ENCODE assay signal across 8 mouse cellular contexts in the genomic region with DNA sequence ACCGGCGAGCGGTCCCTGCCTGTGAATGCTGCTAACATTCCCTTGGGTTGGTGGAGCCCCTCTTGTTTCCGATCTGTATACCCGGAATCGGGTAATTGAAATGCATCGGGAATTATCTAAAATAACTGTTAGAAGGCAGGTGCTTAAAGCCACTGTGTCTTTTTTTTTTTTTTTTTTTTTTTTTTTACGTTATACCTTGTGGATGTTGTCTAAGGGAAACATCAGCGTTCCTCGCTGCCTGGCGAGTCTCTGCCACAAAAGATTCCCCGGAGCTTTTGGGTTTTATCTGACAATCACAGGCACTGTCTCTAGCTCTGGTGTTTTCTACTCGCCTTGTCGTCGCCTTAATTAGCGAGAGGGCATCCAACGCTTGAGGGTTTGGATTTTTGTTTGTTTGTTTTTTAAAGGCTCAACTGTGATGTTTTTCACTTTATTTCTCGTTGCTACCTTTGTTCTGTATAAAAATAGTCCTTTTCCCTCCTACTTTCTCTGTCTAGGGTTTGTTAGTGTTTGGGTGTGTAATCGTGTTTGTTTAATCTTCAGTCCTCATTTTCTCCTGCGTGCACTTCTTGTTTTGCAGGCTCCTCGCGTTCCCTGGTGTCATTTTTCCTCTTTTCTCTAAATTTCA. TPM values are rescaled to one million over a fixed set of nuclear protein-coding genes. Genes with fewer than 3 reads are reported as not detected.
DNase-seq lines count a peak whose midpoint lies in the region; ATAC-seq and TF ChIP-seq lines count a peak whose summit lies in the region.

No protein-coding gene starts in this region.

- TF ChIP-seq CTCF in CH12.LX (conservative IDR thresholded peaks at IDR 0.05 in 1 of 2, IDR thresholded peaks at IDR 0.05 in 1 of 2; ENCODE audit: low read depth in 2 of 2, low read length in 2 of 2): no peak
- TF ChIP-seq CTCF in liver, embryonic 14.5 days (IDR thresholded peaks at IDR 0.05; ENCODE audit: low read depth): no peak

- TF ChIP-seq EP300 in CH12.LX (IDR thresholded peaks at IDR 0.05; ENCODE audit: low read length): no peak
- no peak for TF ChIP-seq EP300 in liver, embryonic 14.5 days (IDR thresholded peaks at IDR 0.05; ENCODE audit: low read depth)

- H3K4me3 ChIP-seq in CH12.LX (replicated peaks in 1 of 3; ENCODE audit: low read depth in 2 of 3, low read length in 2 of 3, poor library complexity in 1 of 3): peak overlapping the region; percentile 48 to 77 (median 71)
- peak overlapping the region; percentile 90 for H3K4me3 ChIP-seq in forebrain, embryonic 16.5 days (replicated peaks; ENCODE audit: low read length)
- H3K4me3 ChIP-seq in liver, embryonic 14.5 days (ENCODE audit: insufficient read depth in 1 of 2, low read depth in 2 of 2, low read length in 2 of 2): peak overlapping the region; percentile 63 to 68

- TF ChIP-seq POLR2A in CH12.LX (IDR thresholded peaks at IDR 0.05; ENCODE audit: low read depth, low read length): no peak

- TF ChIP-seq RAD21 in CH12.LX (IDR thresholded peaks at IDR 0.05; ENCODE audit: low read depth, low read length): no peak

- H3K4me2 ChIP-seq in CH12.LX (ENCODE audit: insufficient read depth, low read depth, poor library complexity, severe bottlenecking): peak overlapping the region; percentile 80
- peak overlapping the region; percentile 64 for H3K4me2 ChIP-seq in forebrain, embryonic 16.5 days (ENCODE audit: low read length)
- H3K4me2 ChIP-seq in liver, embryonic 14.5 days (ENCODE audit: low read depth): peak overlapping the region; percentile 85

- no peaks in the 10 kb centered on the region; a peak in 1 of 4 replicates for H3K4me1 ChIP-seq in CH12.LX (ENCODE audit: control insufficient read depth in 1 of 2, insufficient read depth in 2 of 2)
- H3K4me1 ChIP-seq in forebrain, embryonic 16.5 days (replicated peaks; ENCODE audit: control insufficient read depth, insufficient read depth, low read length): peaks cover 50% of the 10 kb centered on the region
- 0 out of 4 replicates have a peak, but pooled peaks cover 0 to 2% of the 10 kb centered on the region in 2 experiments for H3K4me1 ChIP-seq in liver, embryonic 14.5 days (replicated peaks; ENCODE audit: control insufficient read depth in 2 of 2, insufficient read depth in 2 of 2, low read length in 1 of 2)

- in situ Hi-C loops in CH12.LX (cut with MboI; ENCODE audit: low pct_ligation_motif_present, low pct_unique_long_range_greater_than_20kb, low sequenced_read_pairs): no loop called here

- no peaks in the 10 kb centered on the region for H3K36me3 ChIP-seq in CH12.LX (replicated peaks in 1 of 2; ENCODE audit: control insufficient read depth in 1 of 2, insufficient read depth in 1 of 2, low read length in 1 of 2)
- H3K36me3 ChIP-seq in forebrain, embryonic 16.5 days (ENCODE audit: control insufficient read depth, insufficient read depth): no peaks in the 10 kb centered on the region
- no peaks in the 10 kb centered on the region for H3K36me3 ChIP-seq in liver, embryonic 14.5 days (replicated peaks; ENCODE audit: control insufficient read depth, insufficient read depth, low read depth)

- H3K79me2 ChIP-seq in CH12.LX (replicated peaks; ENCODE audit: control insufficient read depth, extremely low read depth, insufficient read depth, poor library complexity, severe bottlenecking): no peaks in the 10 kb centered on the region

- peaks cover 44% of the 10 kb centered on the region for H3K27me3 ChIP-seq in CH12.LX (replicated peaks)
- H3K27me3 ChIP-seq in forebrain, embryonic 16.5 days (replicated peaks; ENCODE audit: control insufficient read depth, insufficient read depth, low read length): no peaks in the 10 kb centered on the region
- H3K27me3 ChIP-seq in liver, embryonic 14.5 days (ENCODE audit: control insufficient read depth, insufficient read depth, low read length): peaks cover 49% of the 10 kb centered on the region

- peak overlapping the region; percentile 15; the same call in 1 of the 2 replicates for H3K9ac ChIP-seq in CH12.LX (ENCODE audit: insufficient read depth, low read depth)
- H3K9ac ChIP-seq in forebrain, embryonic 16.5 days (replicated peaks; ENCODE audit: low read depth, low read length): peak overlapping the region; percentile 81
- H3K9ac ChIP-seq in liver, embryonic 14.5 days (replicated peaks): no peak overlapping the region

- dilution Hi-C loops in CH12.LX (cut with MboI; ENCODE audit: extremely low pct_ligation_motif_present, extremely low pct_unique_long_range_greater_than_20kb, low sequenced_read_pairs): no loop called here

- H3K27ac ChIP-seq in CH12.LX (ENCODE audit: insufficient read depth, low read depth): no peak overlapping the region
- H3K27ac ChIP-seq in forebrain, embryonic 16.5 days (ENCODE audit: low read length): peak overlapping the region; percentile 95
- H3K27ac ChIP-seq in liver, embryonic 14.5 days: no peak overlapping the region

- peak; percentile 10; the same call in 1 of the 2 replicates for ATAC-seq in forebrain, embryonic 16.5 days
- ATAC-seq in liver, embryonic 14.5 days (ENCODE audit: insufficient read depth): no peak

- no peaks in the 10 kb centered on the region for H3K9me3 ChIP-seq in CH12.LX (replicated peaks; ENCODE audit: low read length)
- H3K9me3 ChIP-seq in forebrain, embryonic 16.5 days (ENCODE audit: control insufficient read depth, low read length): no peaks in the 10 kb centered on the region
- no peaks in the 10 kb centered on the region for H3K9me3 ChIP-seq in liver, embryonic 14.5 days (ENCODE audit: control insufficient read depth, low read length)

- DNase-seq in embryo, embryonic 9.5 days (ENCODE audit: extremely low spot score): peak; percentile 32
- DNase-seq in embryo, embryonic 10.5 days (ENCODE audit: low spot score): no peak
- DNase-seq in CH12.LX (ENCODE audit: extremely low read depth): no peak
- peak in 1 of 3 experiments; percentile 26 for DNase-seq in liver, embryonic 14.5 days (ENCODE audit: low read depth in 3 of 3, low spot score in 3 of 3)
- DNase-seq in urinary bladder, postnatal 10 days (ENCODE audit: low spot score): no peak
- no peak for DNase-seq in kidney, adult 9 months
- DNase-seq in spleen, adult 12 weeks (ENCODE audit: low spot score): no peak

- WGBS in forebrain, embryonic 16.5 days: under 1% methylated on average over 22 of the region's 22 CpGs
- 1% methylated on average over 22 of the region's 22 CpGs for WGBS in liver, embryonic 14.5 days (ENCODE audit: insufficient replicate concordance)

TF ChIP-seq in CH12.LX, 34 proteins besides CTCF, POLR2A, EP300 and RAD21:
- TF ChIP-seq ZNF384 (IDR thresholded peaks at IDR 0.05; ENCODE audit: low read depth, low read length) (peak; percentile 77), POLR2AphosphoS2 (IDR thresholded peaks at IDR 0.05; ENCODE audit: low read depth, low read length) (no peak)

RNA-seq across cellular contexts. Expression of gene Chn1, which starts 0.7 kb away (rescaled TPM):
- total RNA-seq in CH12.LX (2012; rRNA removed) (4.2 and 4.6 TPM in 2 replicates), CH12.LX (2014; rRNA removed) (9.9 and 13.0 TPM in 2 replicates)
- polyA plus RNA-seq in CH12.LX (2012; ENCODE audit: insufficient read length, low read depth): 15.0 and 17.0 TPM in 2 replicates
- polyA plus RNA-seq in forebrain, embryonic 16.5 days (2015; fragmentation: Nextera tagmentation; extraction: Ambion mirVana): 91.5 and 94.0 TPM in 2 replicates
- 0.53 and 0.70 TPM in 2 replicates for polyA plus RNA-seq in liver, embryonic 14.5 days (2012; rRNA removed)
- polyA plus RNA-seq in liver, embryonic 14.5 days (2014; fragmentation: Nextera tagmentation; extraction: Ambion mirVana): 0.34 and 0.39 TPM in 2 replicates
